Mouse (Mus musculus) thymus, adult 18-20 months (tissue): ENCODE measurements at regions not wholly inside any gene's neighbourhood (a gene's known extent, or its start where the extent isn't known, plus 50 kb on each side); places are given as distances from the start of the nearest gene placed in this dataset.

ENCODE experiments used
- DNase-seq, 2 experiments: peaks; one replicate each; pipeline ENCODE4 v3.0.0; 2022; ENCODE audit warnings: mixed read lengths in 2 of 2

- no peak for DNase-seq
Observed at GRCm38 (mm10) chr1:35724366-35724900, 343.8 kb upstream of the Hs6st1 start.

DNA sequence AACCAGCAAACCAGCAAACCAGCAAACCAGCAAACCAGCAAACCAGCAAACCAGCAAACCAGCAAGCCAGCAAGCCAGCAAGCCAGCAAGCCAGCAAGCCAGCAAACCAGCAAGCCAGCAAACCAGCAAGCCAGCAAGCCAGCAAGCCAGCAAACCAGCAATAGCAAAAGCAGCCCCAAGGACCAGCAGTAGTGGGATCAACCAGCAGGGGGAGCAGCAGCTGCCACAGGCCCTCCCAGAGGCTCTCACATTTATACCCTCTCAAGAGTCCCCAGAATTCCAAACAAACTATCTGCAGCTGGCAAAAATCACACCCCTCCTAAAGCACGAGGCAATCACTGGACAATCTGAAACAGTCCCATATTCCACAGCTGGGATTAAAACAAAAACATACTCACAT, 341.6 kb upstream of the Hs6st1 start:
- peak; percentile 31 to 37 for DNase-seq

- no peak for DNase-seq
Observed at GRCm38 (mm10) chr1:35727310-35727990, 340.8 kb upstream of the Hs6st1 start.

GRCm38 (mm10) chr1:35729785-35730295, 338.4 kb upstream of the Hs6st1 start:
- no peak for DNase-seq

GRCm38 (mm10) chr1:35730309-35730708, 337.9 kb upstream of the Hs6st1 start:
- DNase-seq, result no peak

GRCm38 (mm10) chr1:35736247-35736646, 332.0 kb upstream of the Hs6st1 start:
- no peak for DNase-seq

DNA sequence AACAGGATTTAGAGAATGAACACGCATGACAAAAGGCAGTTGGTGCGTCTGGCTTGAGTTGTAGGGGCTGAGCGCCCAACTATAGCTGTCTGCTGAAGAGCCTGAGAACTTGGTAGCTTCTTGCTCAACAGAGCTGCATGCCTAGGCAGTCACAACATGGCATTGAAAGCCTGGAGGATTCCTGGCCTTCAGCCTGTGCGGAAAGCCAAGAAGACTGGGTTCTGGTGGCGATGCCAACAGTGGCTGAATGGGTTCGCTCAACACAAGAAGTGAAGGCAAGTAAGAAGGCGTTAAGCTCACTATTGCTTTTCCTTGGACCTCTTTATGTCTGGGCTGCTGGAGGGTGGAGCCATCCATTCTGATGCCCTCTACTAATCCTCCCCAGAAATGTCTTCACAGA, 318.6 kb upstream of the Hs6st1 start:
- no peak for DNase-seq

GRCm38 (mm10) chr1:35750092-35750521, 318.1 kb upstream of the Hs6st1 start:
- DNase-seq, result no peak

DNA sequence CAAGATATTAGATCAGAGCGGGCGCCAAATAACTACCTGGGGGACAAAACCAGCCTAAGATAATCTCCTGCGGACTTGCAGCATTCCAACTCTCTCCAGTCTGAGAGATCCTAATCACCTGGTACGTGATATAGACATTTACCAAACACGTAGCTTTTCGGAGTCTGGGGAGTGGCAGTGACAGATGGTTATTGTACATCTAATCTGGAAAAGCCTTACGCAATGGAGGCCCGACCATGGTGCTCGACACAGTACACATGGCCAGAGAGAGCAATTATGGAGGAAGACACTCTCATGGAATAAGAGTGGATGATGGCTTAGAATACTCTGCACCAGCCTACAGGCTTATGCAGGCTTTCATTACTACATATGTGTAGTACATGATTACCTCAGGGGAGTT, 315.6 kb upstream of the Hs6st1 start:
- DNase-seq, result no peak

DNA sequence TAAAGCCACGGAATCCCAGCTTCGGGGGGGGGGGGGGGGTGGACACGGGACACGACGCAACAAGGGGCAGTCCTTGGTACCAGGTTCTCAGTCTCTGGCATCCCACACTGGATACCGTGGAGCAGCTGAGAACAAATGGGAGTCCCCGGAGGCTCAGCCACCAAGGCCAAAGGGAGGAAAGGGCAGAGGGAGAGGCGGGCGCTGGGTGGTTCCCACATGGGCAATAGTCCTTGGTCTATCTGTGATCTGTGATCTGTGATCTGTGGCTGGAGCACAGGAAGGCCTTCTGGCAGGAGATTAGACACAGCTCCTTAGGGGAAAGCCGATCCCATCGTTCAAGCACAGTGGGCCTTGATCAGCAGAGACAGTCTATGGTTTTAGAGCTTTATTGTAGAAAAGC, 314.0 kb upstream of the Hs6st1 start:
- DNase-seq, result no peak

DNA sequence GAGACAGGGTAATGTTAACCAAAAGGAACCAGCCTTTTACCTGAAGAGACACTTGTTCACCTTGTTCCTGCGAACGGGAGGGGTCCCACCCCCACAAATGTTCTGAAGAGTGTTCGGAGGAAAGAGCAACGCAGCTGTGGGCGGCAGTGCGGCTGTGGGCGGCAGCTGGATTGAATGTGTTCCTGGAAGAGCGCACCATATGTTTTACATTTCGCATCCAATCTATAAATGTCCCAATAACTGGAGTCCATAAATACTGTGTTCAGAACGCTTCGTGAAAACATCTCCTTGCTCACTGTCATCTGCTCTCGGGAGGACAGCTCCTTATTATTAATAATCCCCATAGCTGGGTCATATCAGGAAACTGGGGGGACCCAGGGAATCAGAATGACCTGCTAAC, 309.2 kb upstream of the Hs6st1 start:
- no peak for DNase-seq

DNA sequence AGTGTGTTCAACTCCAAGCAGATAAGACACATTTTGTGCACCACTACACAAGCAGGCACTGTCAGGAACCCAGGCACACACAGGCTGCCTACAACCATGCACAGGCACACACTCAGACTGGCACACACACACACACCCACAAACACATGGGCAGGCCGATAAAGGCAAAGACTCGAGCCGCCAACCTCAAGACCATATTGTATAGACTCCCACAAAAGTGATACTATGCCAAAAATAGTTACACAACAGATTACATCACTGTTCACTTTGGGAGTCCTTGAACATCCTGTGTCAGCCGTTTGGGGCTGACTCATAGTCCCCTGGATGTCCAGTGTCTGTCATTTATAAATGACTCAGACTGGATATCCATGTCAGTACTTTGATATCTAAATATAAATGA, 308.6 kb upstream of the Hs6st1 start:
- DNase-seq, result no peak

GRCm38 (mm10) chr1:35763051-35763450, 305.1 kb upstream of the Hs6st1 start:
- no peak for DNase-seq

GRCm38 (mm10) chr1:35763456-35763855, 304.7 kb upstream of the Hs6st1 start:
- no peak for DNase-seq

- DNase-seq, result no peak
Observed at GRCm38 (mm10) chr1:35764068-35764467, 304.1 kb upstream of the Hs6st1 start.

DNA sequence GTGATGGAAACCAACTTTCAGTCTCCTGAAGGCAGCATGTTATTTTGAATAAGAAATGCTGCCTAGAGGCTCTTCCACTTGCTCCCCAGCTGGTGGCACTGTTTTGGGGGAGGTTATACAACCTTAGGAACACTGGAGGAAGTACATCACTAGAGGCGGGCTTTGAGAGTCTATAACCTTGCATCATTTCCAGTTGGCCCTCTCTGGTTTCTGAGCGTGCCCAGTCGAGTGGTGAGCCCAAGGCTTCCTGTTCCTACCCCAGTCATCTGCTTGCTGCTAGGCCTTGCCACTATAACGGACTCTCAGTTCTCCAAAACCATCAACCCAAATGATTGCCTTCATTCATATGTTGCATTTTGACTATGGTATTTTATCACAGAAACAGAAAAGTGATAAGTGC, 302.5 kb upstream of the Hs6st1 start:
- DNase-seq, result no peak

- DNase-seq, result no peak
Observed at GRCm38 (mm10) chr1:35766271-35766670, 301.9 kb upstream of the Hs6st1 start.

GRCm38 (mm10) chr1:35772567-35772966, 295.6 kb upstream of the Hs6st1 start:
- DNase-seq, result no peak

- DNase-seq, result no peak
Observed at GRCm38 (mm10) chr1:35774566-35774965, 293.6 kb upstream of the Hs6st1 start.

- DNase-seq, result no peak
Observed at GRCm38 (mm10) chr1:35782668-35783067, 285.5 kb upstream of the Hs6st1 start.

DNA sequence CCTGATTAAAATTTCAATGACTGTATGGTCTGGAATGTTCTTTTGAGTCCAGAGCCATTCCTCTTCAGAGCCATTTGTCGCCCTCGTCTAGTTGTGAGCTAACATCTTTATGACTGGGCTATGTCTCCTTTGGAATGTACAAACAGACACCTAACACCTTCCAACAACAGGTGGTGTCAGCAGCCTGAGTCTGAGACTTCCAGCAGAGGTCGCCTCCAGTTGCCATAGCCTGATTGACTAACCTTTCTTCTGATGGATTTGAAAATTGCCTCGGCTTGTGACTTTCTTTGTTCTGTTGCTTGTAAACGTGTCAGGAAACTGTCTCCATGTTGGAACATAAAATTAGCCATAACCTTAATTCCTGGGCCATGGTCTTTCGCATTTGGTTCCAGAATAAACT, 284.8 kb upstream of the Hs6st1 start:
- DNase-seq, result no peak

DNA sequence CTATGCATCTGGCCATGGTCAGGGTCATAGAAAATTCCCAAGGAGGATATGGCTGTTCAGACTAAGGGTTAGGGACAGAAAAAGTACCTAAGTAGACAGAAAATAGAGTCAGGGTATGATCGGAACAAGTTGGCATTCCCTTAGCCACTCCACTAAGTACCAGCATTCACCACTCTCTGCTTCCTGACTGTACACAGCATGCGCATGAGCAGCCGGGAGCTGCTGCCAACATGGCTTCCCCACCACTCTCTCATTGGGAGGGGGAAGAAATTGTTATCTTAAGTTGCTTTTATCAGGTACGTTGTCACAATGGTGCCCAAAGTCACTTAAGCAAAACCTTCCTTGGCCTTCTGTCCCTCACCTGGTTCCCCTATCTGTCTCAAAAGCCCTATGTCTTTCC, 282.0 kb upstream of the Hs6st1 start:
- no peak for DNase-seq

DNA sequence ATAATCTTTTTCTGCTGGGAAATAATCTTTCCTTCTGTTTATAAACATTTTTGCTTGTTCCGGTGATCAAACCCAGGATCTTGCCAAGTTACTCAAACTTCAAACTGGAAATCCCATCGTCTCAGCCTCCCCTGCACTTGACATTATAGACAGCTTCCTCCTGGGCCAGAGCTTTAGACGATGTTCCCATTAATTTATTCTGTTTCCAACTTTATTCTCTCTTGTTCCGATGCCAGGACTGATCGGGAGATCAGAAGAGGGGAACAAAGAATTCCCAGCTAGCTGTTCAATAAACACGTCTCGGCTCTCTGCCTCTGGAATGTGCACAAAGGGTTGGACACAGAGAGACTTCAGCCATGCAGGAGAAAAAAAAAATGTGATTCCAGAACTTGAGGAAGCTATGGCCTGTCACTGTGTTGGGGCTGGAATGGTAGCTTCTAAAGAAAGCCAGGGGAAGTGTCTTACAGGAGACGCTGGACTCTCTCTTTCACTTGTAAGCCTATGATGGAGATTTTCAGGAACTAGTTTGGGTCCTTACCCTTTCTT, 281.5 kb upstream of the Hs6st1 start:
- DNase-seq, result no peak

- no peak for DNase-seq
Observed at GRCm38 (mm10) chr1:35797064-35797463, 271.1 kb upstream of the Hs6st1 start.

GRCm38 (mm10) chr1:35797526-35797925, 270.7 kb upstream of the Hs6st1 start:
- no peak for DNase-seq
